Mouse (Mus musculus) limb, embryonic 14.5 days (tissue): Measurements from ENCODE around the gene Ccdc190. TPM values are rescaled to one million over a fixed set of nuclear protein-coding genes. Genes with fewer than 3 reads are reported as not detected.
A peak's percentile ranks its signal among the peaks of the same experiment; 100 is the strongest.

Experiments
- ATAC-seq: fragments of 200-750 bp; cut with Nextera tagmentation; 2 replicates; pipeline ENCODE4 v1.8.0; 2017; ENCODE audit warnings: low read depth, moderate number of reproducible peaks, moderate TSS enrichment; ENCODE audit not compliant: low FRiP score
- DNase-seq: peaks from one replicate; pipeline ENCODE4 v3.0.0-alpha.2; 2015; ENCODE audit warnings: low spot score
- H3K27ac ChIP-seq: fragments of 300-500 bp; sonication (generic); replicated peaks from 2 replicates; pipeline ENCODE4 v1.5.1; 2014; ENCODE audit warnings: low read depth, mild to moderate bottlenecking, low read length, moderate library complexity, mixed read lengths
- H3K27me3 ChIP-seq: fragments of 300-500 bp; sonication (generic); 2 replicates; pipeline ENCODE4 v1.6.1; 2014; ENCODE audit warnings: low read length, mixed read lengths; ENCODE audit not compliant: control insufficient read depth, insufficient read depth
- H3K36me3 ChIP-seq: fragments of 300-500 bp; sonication (generic); 2 replicates; pipeline ENCODE4 v1.6.1; 2014; ENCODE audit warnings: mild to moderate bottlenecking, low read length, moderate library complexity, mixed read lengths; ENCODE audit not compliant: control insufficient read depth, insufficient read depth
- H3K4me1 ChIP-seq: fragments of 300-500 bp; sonication (generic); 2 replicates; pipeline ENCODE4 v1.6.1; 2014; ENCODE audit warnings: antibody characterized with exemption, low read length, mixed read lengths; ENCODE audit not compliant: control insufficient read depth, insufficient read depth
- H3K4me2 ChIP-seq: fragments of 300-500 bp; sonication (generic); replicated peaks from 2 replicates; pipeline ENCODE4 v1.6.1; 2014; ENCODE audit warnings: low read depth, mild to moderate bottlenecking, low read length, moderate library complexity; ENCODE audit not compliant: severe bottlenecking
- H3K4me3 ChIP-seq: fragments of 300-500 bp; sonication (generic); replicated peaks from 2 replicates; pipeline ENCODE4 v1.5.1; 2014; ENCODE audit warnings: low read length
- H3K9ac ChIP-seq: fragments of 300-500 bp; sonication (generic); 2 replicates; pipeline ENCODE4 v1.6.1; 2014; ENCODE audit warnings: mild to moderate bottlenecking, low read depth, low read length, moderate library complexity; ENCODE audit not compliant: severe bottlenecking
- H3K9me3 ChIP-seq: fragments of 300-500 bp; sonication (generic); 2 replicates; pipeline ENCODE4 v1.6.1; 2016; ENCODE audit warnings: low read length; ENCODE audit not compliant: control insufficient read depth
- POLR2A ChIP-seq: fragments of 200-500 bp; IDR thresholded peaks from 2 replicates; pipeline ENCODE4 v1.8.0; 2012; ENCODE audit warnings: inconsistent platforms, mild to moderate bottlenecking, moderate library complexity, borderline replicate concordance; ENCODE audit not compliant: insufficient read depth, insufficient read length; ENCODE audit errors: extremely low read depth
- WGBS: fragments of 180-500 bp; shearing (Covaris S2); extraction: QIAGEN DNeasy Blood & Tissue Kit; methylation state at CpG from one replicate; pipeline ENCODE4 v1.1.7; 2014; 5-methylcytosine and 5-hydroxymethylcytosine counted together
- polyA plus RNA-seq, 2 experiments: library from polyadenylated mRNA; depleted of rRNA in 1 of 2; stranded (reverse) in 1 of 2; unstranded in 1 of 2; fragments of >200 nt; fragmentation: Nextera tagmentation in 1 of 2; extraction: Ambion mirVana in 1 of 2; gene quantifications; 2 replicates each; pipeline versions ENCODE4 v1.2.1 to v1.2.3; 2012 to 2014

Ccdc190 gene
- polyA plus RNA-seq, 2 experiments: 0.20 TPM; not detected in 1

- Histone ChIP-seq H3K4me1 (peaks cover 7% of the 10 kb centered on the region; the same call in 1 of the 2 replicates), H3K9me3 (no peaks in the 10 kb centered on the region), H3K27ac (no peak overlapping the region), H3K4me2 (no peak overlapping the region), H3K9ac (no peak overlapping the region), H3K36me3 (peaks cover 27% of the 10 kb centered on the region), H3K27me3 (no peaks in the 10 kb centered on the region), H3K4me3 (no peak overlapping the region)
- no peak for ATAC-seq
- no peak for DNase-seq
- TF ChIP-seq POLR2A: no peak
- 88% methylated on average over 4 of the region's 4 CpGs for WGBS
Measured at GRCm38 (mm10) chr1:169950651-169951050, 22.2 kb downstream of the Ccdc190 start.

- H3K9me3 ChIP-seq: no peaks in the 10 kb centered on the region
- TF ChIP-seq POLR2A: no peak
- no peak overlapping the region for H3K27ac ChIP-seq
- H3K4me3 ChIP-seq: no peak overlapping the region
- no peaks in the 10 kb centered on the region for H3K27me3 ChIP-seq
- 93% methylated on average over 6 of the region's 6 CpGs for WGBS
- no peak for ATAC-seq
- H3K4me2 ChIP-seq: no peak overlapping the region
- no peak overlapping the region for H3K9ac ChIP-seq
- H3K36me3 ChIP-seq: peaks cover 32% of the 10 kb centered on the region
- no peak for DNase-seq
- H3K4me1 ChIP-seq: peaks cover 7% of the 10 kb centered on the region; the same call in 1 of the 2 replicates
Measured at GRCm38 (mm10) chr1:169951561-169951960, 23.1 kb downstream of the Ccdc190 start.

GRCm38 (mm10) chr1:169952636-169953035, 24.2 kb downstream of the Ccdc190 start:
- no peak overlapping the region for H3K27ac ChIP-seq
- no peaks in the 10 kb centered on the region for H3K9me3 ChIP-seq
- no peak for TF ChIP-seq POLR2A
- H3K36me3 ChIP-seq: peaks cover 35% of the 10 kb centered on the region
- DNase-seq (no peak), ATAC-seq (no peak)
- WGBS: 93% methylated on average over 10 of the region's 10 CpGs
- H3K4me3 ChIP-seq: no peak overlapping the region
- H3K4me1 ChIP-seq: peaks cover 7% of the 10 kb centered on the region; the same call in 1 of the 2 replicates
- H3K9ac ChIP-seq: no peak overlapping the region
- no peaks in the 10 kb centered on the region for H3K27me3 ChIP-seq
- no peak overlapping the region for H3K4me2 ChIP-seq

- no peak for TF ChIP-seq POLR2A
- 95% methylated on average over 10 of the region's 10 CpGs for WGBS
- H3K36me3 ChIP-seq: peaks cover 37% of the 10 kb centered on the region
Measured at GRCm38 (mm10) chr1:169953106-169953505, 24.7 kb downstream of the Ccdc190 start.

GRCm38 (mm10) chr1:169968792-169969515, 40.5 kb downstream of the Ccdc190 start, which contains the start of gene Hsd17b7:
TSS of gene Hsd17b7 (minus strand) at chr1:169969241.
- Histone ChIP-seq H3K27me3 (no peaks in the 10 kb centered on the region), H3K4me2 (peak within 1 kb of the TSS; percentile 82), H3K27ac (peak within 1 kb of the TSS; percentile 76), H3K4me3 (peak within 1 kb of the TSS; percentile 60), H3K4me1 (peaks cover 11% of the 10 kb centered on the region), H3K9me3 (no peaks in the 10 kb centered on the region), H3K36me3 (peaks cover 20% of the 10 kb centered on the region), H3K9ac (peak within 1 kb of the TSS; percentile 57)
- peak; percentile 98; the same call in 1 of the 2 replicates for TF ChIP-seq POLR2A
- ATAC-seq (peak; percentile 100), DNase-seq (peak; percentile 99)
- 1% methylated on average over 46 of the region's 48 CpGs for WGBS

More at GRCm38 (mm10) chr1:169953106-169953505, 24.7 kb downstream of the Ccdc190 start:
- H3K4me3 ChIP-seq: no peak overlapping the region
- DNase-seq: no peak
- H3K9ac ChIP-seq: no peak overlapping the region
- H3K9me3 ChIP-seq: no peaks in the 10 kb centered on the region
- H3K27me3 ChIP-seq: no peaks in the 10 kb centered on the region
- ATAC-seq: no peak
- H3K4me2 ChIP-seq: no peak overlapping the region
- no peak overlapping the region for H3K27ac ChIP-seq
- H3K4me1 ChIP-seq: peaks cover 7% of the 10 kb centered on the region; the same call in 1 of the 2 replicates
